Mouse (Mus musculus) cerebellum, adult 2 months (tissue): ENCODE measurements at regions not wholly inside any gene's neighbourhood (a gene's known extent, or its start where the extent isn't known, plus 50 kb on each side); places are given as distances from the start of the nearest gene placed in this dataset.

Source experiments
- CTCF ChIP-seq: fragments of 200-500 bp; IDR thresholded peaks from 2 replicates; pipeline ENCODE4 v1.5.1; 2011; ENCODE audit warnings: low read depth, mild to moderate bottlenecking, control low read depth, low read length, moderate library complexity, borderline replicate concordance; ENCODE audit not compliant: insufficient read depth
- POLR2A ChIP-seq: fragments of 200-500 bp; IDR thresholded peaks from 2 replicates; pipeline ENCODE4 v1.6.1; 2011; ENCODE audit warnings: low read length, control low read depth, borderline replicate concordance; ENCODE audit not compliant: insufficient read depth

DNA sequence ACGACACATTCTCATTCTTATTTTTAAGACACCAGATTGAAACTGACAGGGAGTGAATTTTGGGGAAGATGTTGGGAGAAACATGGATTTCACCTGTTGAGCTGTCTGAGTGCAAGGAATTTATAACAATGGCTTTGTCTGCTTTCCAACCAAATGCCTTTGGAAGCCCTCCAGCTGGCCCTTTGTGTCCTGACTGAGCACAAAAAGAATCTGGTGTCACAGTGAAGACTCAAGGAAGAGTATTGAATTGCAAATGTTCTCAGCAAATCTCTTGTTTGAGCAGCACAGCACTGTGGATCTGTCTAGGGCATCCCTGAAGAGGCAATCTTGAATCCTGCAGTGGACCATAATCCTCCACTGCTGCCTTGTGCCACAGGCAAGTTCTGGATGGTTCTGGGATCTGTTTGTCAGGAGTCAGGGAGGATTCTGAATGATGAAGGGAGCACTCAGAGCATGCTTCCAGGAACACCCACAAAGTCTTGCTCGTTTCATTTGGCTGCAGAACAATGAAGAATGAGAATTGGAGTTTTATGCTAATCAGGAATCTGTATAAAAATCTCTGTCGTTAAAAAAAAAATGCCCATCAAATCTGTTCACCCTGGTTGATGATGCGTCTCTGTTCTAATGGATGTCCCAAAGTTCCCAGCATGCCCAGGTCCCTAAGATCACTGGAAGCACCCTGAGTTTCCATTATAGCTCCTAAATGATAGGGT is 243.9 kb downstream of the Tcerg1l start:
- TF ChIP-seq CTCF (no peak), POLR2A (no peak)
